Mouse (Mus musculus) telencephalon, adult 2 months (tissue): Measurements from ENCODE around the gene Gzmk.
"Not testable (repeated sequence)": the region's sequence is repeated elsewhere in the genome, so short reads cannot be mapped to it uniquely, and the experiment has no call there.

Experiments
- DNase-seq: peaks from one replicate; pipeline ENCODE4 v3.0.0-alpha.2; 2011; ENCODE audit warnings: low read depth, low spot score

The Gzmk gene

DNA sequence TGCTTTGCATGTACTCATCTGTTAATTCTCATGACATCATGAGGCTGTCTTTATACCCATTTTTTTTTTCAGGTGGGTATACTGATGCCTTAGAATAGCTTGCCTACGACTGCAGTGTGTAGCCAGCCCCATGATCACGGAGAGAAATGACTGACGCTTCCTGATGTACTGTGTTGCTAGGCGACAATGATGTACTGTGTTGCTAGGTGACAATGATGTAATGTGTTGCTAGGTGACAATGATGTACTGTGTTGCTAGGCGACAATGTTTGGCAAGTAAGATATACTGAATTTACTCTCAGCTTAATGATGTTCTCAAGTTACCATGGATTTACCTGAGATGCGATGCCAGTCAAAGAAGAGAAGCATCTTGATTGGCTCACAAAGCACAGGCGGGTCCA is at the start of gene Gzmk:
Gzmk (minus strand) TSS at position 98 of the 400 bp plus-strand sequence.
- peak; percentile 94 for DNase-seq

DNA sequence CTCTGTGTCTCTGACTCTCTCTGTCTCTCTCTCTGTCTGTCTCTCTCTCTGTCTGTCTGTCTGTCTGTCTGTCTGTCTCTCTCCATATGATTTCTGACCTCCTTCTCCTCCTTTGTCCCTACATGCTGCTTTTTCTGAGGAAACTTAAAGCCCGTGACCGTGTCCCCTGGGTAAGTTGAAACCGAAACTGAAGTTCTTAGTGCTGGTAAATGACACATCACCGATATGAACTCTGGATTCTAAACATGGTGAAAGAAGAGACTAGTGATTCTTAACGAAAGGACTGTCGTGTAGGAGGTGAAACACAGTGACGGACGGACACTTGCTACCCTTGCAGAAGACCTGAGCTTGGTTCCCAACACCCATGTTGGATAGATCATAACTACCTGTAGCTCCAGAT is 45.5 kb upstream of the Gzmk start:
- no peak for DNase-seq

DNA sequence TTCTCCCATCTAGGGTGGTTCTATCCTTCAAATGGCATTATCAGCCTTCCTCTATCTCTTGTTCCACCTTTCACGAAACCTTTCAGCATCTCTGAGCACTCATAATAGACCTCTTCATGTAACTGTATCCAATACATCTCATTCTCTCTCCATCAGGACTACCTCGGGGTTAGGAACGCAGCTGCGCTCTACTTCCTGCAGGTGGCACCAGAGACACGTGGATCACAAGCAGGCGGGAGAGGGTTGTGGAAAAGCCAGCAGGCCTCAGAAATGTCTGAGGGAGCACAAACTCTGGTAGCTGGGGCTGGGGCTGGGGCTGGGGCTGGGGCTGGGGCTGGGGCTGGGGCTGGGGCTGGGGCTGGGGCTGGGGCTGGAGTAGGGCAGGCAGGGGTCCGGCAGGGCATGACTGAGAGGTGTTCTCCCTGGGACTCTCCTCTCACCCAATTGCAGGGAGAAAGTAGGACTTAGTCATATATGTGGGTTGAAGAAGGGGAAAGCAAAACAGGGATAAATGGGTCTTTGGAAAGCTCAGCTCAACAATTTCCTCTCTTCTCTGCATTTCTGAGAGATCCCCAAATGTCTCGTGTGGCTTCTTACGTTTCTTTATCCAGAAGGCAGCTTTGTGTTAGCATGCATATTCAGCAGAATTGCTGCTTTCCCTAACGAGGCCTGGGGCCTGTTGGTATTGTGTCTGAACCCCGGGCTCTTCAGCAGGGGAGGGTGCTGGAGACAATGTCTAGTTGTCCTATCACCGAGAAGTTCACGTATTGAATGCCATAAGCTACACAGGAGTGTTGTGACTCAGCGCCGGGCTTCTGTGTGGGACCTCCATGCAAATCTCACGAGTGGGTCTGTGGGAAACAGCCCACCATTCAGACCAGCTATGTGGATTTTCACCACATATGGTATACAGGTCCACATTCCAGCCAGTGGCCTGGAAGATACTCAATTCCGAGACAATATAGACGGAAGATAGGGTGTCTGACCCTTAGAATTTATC is 44.4 kb upstream of the Gzmk start:
- no peak for DNase-seq

DNA sequence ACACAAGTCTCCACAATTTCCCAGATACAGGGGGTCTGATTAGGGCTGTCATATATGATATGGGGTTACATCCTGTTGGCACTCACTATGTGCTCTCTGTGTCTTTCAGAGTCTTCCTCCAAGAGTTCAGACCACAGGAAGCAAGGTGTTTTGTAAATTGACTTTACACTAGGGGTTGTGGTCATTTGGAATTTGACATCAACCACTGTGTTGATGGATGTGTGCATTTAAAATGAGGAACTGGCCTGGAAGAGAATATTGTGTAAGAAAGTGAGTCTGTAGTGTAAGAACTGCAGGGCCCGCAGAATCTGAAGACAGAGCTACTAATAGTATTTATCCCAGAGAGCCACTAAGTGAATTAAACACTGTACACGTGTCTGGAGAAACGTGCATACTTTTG is 41.5 kb upstream of the Gzmk start:
- no peak for DNase-seq

DNA sequence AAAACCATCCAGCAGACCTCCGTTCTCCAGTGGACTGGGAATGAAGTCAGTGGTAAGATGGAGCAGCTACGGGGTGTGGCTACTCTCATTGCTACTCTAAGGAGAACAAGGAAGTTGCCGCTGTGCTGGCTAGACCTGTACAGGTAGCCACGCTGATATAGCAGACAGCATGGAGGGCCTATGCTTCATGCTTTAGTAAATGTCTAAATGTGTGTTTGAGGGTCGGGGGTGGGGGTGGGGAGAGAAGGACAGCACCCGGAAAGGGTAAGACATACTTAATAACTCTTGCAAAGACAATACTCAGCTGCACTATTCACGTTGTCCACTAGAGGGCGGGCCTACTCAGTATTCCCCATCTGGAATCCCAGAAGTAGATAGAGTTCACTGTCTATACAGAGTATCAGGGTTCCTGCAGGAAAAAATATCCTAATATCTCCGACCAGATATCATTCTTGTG is 40.8 kb upstream of the Gzmk start:
- no peak for DNase-seq

DNA sequence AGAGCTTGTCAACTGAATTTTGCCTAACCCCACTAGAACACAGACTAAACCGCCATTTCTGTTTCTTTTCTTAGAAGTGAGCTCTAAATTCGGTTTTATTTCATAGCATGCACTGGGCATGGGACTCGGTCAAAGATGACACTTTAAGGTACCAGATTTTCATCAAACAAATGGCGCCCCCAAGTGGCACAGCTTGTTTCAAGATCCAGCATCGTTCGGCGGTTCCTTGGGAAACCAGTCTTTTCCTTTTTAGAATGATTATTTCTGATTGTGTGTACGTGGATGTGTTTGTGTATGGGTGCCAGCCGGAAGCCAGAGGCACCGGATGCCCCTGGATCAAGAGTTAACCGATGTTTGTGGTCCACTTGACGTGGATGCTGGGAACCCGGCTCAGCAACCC is 39.5 kb upstream of the Gzmk start:
- no peak for DNase-seq

DNA sequence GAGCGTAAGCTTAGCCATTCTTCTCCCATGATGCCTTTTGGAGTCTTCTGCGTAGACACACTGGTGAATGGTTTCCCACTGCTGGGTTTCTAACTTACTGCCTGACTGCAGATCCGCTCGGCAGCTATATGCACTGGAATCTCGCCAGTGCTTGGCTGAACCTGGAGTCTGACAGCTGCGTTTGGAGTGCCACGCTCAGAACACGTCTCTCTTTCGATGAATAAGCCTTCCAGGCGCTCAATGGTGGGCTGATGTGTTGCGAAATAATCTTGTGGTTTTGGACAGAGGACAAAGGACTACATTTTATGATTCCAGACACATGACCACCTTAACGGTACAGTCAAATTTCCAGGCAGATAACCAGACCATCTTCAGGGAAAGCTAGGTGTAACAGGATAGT is 37.1 kb upstream of the Gzmk start:
- no peak for DNase-seq

DNA sequence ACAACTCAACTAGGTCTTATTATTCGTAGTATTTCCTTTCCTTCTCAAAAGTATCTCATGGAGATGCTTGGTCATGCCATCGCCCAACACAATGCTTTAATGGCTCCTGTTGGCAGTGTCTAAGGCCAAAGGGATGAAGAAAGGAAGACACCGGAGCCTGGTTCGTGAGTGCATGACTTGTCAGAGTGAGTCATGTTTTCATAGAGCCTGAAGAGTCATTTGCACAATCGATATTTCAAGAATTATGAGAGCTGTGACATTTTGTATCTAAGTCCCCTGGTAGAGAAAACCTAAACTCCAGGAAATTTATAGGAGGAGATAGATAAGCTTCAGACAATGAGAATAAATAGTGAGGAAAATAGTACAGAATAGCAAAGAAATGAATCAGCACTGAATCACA is 33.5 kb upstream of the Gzmk start:
- DNase-seq = no peak

DNA sequence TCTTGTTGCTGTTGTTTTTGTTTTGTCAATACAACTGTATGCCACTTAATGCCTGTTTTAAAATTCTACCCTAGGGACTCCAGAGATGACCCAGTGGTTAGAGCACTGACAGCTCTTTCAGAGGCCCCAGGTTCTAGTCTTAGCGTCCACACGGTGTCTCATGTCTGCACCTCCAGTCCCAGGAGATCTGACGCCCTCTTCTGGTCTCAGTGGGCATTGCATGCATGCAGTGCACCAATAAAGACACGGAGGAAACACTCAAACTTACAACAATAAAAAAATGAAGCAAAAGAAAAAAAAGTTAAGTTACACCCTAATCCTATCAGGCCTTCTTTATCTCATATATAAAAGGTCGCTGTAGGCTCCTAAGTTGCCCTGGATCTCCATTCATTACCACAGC is 31.5 kb upstream of the Gzmk start:
- DNase-seq = no peak

DNA sequence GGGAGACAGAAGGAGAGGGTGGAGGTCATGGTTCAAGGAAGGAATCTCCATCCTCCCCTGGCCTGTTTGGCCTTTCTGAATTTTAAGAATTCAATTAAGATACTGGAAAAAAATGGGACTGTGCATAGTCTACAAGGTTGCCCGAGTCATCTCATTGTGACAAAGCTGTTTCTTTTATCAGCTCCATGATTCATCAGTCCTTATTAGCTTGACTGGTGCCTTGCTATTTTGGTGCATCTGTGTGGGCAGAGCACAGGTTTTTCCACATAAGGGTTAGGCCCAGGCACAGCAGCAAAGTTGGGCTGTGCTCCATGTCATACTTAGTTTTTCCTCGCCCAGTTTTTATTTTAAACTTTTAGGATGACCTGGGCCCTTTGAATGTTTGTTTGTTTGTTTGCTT is 31.1 kb upstream of the Gzmk start:
- DNase-seq = no peak

DNA sequence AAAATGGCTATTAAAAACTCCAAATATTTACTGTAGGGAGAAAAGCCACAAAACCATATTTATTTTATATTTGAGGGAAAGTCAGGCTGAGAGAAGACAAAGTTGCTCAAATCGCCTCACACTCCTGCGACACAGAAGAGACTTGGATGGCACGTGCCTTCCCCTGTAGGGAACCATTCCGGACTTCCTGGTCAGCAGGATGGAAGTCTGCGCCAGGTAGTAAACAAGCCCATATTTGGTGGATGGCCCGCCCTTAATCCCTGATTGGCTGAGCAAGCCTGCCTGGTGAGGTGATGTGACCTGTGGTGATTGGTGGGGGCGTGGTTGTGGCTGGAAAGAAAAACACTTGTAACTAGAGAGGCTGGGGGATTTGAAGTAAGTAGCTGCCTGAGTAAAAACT is 26.9 kb upstream of the Gzmk start:
- not testable (repeated sequence) for DNase-seq

DNA sequence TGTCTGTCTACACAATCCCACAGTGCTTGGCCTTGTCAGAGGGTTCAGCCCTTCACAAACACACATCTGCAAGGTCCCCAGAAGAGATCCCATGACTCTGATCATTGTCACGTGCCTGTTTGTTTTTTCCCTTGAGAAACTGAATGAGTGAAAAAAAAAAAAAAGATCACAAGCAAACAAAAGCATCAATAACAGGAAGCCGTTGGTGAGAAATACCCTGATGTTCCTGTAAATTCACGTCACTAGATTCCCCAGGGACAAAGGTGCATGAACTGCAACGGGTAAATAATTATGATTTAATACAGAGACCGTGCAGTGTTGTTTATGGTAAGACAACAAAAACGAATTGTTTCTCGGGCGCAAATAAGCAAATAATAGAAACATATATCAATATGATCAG is 19.3 kb upstream of the Gzmk start:
- no peak for DNase-seq

DNA sequence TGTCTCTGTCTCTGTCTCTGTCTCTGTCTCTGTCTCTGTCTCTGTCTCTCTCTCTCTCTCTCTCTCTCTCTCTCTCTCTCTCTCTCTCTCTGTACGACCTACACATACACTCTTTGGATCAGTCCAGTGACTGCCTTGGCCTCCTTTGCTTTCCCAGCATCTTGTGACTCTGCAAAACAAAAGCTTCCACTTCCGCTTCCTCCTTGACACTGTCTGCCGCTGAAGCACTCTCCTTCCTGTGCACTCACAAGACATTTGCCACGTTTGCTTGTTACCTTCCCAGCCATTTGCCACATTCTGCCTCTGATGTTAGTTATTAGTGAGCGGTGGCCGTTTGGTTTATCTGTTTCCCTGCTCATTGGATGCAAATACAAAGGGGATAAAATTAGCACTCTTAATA is 16.4 kb upstream of the Gzmk start:
- no peak for DNase-seq

DNA sequence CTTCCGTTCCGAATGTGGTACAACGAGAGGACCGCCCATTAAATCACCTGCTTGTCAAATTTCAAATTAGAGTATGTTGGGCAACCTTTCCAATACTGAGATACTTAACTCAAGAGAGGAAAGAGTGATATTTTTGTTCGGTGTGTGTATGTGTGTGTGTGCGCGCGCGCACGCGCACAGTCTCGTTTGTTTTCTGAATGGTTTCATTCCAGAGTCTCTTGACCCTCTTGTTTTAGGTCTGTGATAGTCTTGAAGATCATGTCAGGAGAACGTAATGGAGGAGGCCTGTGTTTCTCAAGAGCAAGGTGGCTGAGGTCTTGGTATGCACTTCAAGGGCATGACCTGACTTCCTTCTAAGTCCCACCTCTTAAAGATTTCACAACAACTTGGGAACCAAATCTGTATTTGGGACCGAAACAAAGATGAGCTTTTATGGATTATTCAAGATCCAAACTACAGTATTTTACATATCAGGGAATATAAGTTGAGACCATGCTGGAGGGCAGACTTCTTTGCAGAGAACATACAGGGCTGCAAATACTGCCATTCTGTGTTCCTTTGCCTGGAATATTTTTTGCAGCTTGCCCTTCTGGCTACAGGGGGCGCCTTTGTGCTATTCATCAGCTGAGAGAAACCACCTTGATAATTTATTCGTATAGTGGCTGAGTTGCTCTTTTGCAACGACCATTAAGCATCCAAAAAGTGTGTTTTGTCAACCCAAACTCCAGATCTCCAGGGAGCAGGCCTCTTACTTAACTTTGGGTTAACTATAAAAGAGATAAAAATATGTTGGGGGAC is 2.2 kb upstream of the Gzmk start:
- no peak for DNase-seq

DNA sequence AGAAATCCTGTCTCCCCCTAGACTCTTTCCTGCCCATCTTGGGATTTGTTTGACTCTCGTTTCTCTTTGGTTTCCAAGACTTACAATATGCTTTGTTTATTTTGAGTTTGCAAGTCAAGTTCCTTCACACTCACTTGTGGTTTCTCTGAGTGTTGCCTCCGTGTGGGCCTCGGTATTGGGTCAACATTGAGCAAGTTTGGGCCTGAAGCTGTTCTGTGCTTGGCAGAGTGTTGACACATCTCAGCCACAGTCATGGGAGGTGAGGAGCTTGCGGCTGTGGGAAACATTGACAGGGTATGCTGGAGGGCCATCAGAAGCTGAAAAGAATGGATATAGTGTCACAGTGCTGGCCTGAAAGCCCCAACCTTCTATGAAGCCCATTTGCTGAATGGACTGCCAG is 1.4 kb upstream of the Gzmk start:
- no peak for DNase-seq

DNA sequence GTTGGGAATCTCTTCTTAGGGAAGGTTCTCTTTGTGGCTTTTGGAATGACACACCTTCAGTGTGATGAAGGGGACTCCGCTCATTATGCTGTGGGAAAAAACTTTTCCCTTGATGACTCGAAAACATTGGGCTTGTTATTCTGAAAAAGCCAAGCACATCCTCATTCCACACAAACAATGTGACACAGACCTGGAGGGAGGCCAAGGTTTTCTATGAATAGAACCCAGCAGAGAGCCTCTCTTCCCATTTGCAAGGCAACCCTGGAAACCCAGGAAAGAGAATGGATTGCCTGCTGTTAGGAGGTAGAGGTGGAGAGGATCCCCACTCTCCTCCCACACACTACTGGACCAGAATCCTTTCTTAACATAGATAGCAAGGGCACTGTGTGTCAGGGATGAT is 1.6 kb downstream of the Gzmk start:
- DNase-seq = peak; percentile 54

DNA sequence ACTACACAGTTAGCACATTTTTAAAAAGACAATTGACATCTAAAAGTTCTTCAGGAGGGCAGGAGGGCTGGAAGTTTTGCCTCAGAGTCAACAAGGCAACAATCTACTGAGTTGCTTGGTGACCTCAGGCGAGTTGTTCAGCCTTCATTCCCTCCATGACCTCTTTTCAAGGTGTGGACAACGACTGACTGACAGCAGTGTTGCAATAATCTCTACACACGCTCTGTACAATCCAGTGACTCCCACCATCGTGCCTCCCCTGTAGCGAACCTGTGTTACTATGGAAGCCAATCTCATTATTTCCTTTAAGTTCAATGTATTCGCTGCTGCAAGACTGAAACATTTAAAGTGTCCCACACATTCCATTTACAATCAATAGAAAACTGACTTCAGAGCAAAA is 3.9 kb downstream of the Gzmk start:
- DNase-seq = no peak

DNA sequence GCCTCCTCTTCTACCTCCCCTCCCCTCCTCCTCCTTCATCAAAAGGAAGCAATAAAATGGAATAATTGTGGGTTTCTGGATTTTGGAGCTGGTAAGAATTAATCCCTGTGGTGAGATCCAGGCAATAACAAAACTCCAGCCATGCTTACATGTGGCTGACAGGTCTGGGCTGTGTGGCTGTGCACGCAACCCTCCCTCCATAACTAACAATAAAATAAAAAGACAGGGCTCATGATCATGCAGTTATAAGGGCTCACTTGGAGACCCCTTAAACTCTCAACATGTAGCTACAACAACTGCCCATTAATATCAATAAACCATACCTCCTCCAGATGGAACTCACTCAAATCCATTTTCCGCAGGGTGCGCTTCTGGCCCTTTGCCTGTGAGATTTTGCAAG is 11.8 kb downstream of the Gzmk start:
- no peak for DNase-seq

DNA sequence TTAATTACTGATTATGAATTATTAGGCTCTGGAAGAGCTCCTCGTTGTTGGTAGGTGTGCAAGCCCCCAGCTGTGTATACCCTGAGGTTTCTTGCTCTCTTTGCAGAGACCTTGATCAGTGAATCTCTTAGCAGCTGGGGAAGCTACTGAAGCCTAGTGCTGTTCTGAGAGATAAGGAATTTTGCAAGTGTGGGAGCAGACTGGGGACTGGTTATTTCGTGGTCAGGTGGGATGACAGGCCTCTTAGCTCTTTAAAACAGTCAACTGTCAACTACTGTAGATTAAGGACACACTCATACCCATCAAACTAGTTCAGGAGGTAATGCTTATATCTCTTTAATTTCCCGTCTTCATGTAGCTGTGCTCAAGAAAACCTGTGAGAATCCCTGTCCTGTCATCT is 13.3 kb downstream of the Gzmk start:
- DNase-seq = no peak

DNA sequence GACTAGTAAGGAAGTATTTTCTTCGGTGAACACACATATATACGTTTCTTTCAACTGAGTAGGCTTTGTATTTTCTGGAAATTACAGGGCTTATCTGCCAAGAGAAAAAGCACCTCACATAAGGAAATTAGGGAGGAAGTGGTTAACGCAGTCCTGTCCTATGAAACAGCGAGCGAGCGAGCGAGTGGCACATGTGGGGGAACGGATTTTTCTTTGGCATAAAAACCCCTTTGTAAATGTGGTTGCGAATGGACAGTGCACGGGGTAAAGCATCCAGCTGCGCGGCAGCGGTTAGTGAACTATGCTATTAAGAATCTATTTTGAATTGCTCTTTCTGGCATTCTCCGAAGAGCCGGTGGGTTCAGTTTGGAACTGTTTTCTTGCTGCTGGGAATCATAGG is 14.4 kb downstream of the Gzmk start:
- DNase-seq = no peak

DNA sequence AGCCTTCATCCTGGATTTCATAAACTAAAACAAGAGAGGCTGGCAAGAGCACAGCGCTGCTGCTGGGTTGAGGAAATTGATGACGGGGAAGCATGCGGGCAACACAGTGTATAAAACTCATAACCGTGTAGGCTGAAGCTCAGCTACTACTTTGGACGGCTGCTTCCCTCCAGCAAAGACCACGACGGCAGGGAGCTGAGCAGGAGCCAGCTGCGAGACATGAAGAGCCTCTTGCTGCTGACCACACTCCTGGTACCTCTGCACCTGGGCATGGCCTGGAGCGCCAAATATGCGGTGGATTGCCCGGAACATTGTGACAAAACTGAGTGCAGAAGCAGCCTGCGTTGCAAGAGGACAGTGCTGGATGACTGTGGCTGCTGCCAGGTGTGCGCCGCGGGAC is 16.1 kb downstream of the Gzmk start, which contains the start of gene Esm1:
Esm1 (plus strand) TSS at position 36 of the 400 bp plus-strand sequence.
- no peak for DNase-seq

DNA sequence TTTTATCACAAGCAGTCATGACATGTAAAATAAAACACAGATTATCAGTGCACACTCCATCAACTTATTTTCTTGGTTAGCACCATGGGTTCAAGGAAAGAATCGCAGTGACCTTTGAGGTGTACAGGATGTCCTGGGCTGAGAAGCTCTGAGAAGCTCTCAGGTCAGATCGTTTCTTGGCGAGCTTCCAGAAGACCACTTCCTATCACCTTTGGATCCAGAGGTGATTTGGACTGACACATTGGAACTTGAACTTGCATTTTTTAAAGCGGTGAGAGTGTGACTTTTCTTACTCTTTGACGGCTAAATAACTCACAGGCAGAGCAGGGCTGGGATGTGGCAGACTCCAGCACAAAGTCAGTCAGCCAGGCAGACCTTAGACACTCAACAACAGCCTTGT is 20.4 kb downstream of the Gzmk start:
- no peak for DNase-seq

DNA sequence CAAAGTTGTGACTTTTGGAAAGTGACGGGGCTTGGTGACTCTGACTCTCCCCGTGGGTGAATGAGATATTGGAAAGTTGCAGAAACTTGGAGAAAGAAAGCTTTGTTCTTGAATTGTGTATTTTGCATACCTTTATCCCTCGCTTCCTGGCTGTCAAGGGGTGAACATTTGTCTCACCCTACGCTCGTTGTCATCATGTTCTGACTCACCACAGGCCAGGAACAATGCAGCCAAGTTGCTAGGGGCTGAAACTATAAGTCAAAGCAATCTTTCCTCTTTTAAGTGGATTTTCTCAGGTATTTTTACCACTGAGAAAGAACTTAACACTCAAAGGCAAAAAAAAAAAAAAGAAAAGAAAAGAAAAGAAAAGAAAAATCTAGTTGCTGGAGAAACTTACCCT is 22.6 kb downstream of the Gzmk start:
- DNase-seq = no peak
